Mouse (Mus musculus) lung, postnatal 0 days (tissue): ENCODE data around the gene Gm10392.
A peak's percentile ranks its signal among the peaks of the same experiment; 100 is the strongest.

Experiments
- CTCF ChIP-seq: IDR thresholded peaks from 2 replicates; pipeline ENCODE4 v1.5.1; 2016; ENCODE audit warnings: antibody characterized with exemption, mild to moderate bottlenecking
- EP300 ChIP-seq: IDR thresholded peaks from 2 replicates; pipeline ENCODE4 v1.6.1; 2016; ENCODE audit warnings: antibody characterized with exemption, mild to moderate bottlenecking, control low read depth

GRCm38 (mm10) chr11:77501392-77501791, 17.6 kb downstream of the Gm10392 start:
- TF ChIP-seq CTCF, result peak; percentile 92
- TF ChIP-seq EP300, result no peak
